Mouse (Mus musculus) layer of hippocampus, adult 11-12 months (tissue): ENCODE results near the gene Pcx.
"Not testable (repeated sequence)": the region's sequence is repeated elsewhere in the genome, so short reads cannot be mapped to it uniquely, and the experiment has no call there.

ENCODE experiments used
- DNase-seq: peaks from one replicate; pipeline ENCODE4 v3.0.0; 2022; ENCODE audit warnings: low spot score

Pcx gene

DNA sequence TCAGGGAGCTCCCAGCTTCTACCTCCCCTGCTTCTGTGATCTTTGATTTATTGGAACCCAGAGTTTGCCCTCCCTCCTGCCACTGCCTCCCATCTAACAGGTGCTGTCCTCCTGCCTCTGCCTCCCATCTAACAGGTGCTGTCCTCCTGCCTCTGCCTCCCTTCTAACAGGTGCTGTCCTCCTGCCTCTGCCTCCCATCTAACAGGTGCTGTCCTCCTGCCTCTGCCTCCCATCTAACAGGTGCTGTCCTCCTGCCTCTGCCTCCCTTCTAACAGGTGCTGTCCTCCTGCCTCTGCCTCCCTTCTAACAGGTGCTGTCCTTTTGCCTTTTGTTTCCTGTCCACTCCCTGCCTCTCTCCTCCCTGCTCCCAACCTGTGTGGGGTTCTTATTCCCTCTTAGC is 76.5 kb downstream of the Pcx start:
- DNase-seq: not testable (repeated sequence)

DNA sequence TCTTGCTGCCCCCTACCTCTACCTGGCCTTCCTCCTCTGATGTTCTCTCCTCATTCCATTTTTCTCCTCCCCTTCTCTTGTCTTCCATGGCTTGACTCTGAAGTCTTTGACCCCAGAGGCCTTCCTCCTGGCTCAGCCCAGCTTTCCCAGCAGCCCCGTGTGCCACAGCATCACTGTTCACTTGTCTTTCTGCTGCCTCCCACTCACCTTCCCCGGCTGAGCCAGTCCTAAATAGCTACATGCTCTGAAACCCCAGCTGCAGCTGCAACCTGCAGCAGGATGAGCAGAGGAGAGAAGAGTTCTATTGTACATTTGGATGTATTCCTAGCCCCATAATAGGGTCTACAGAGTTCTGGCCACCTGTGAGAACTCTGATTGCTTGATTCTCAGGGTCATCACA is 77.2 kb downstream of the Pcx start:
- no peak for DNase-seq

DNA sequence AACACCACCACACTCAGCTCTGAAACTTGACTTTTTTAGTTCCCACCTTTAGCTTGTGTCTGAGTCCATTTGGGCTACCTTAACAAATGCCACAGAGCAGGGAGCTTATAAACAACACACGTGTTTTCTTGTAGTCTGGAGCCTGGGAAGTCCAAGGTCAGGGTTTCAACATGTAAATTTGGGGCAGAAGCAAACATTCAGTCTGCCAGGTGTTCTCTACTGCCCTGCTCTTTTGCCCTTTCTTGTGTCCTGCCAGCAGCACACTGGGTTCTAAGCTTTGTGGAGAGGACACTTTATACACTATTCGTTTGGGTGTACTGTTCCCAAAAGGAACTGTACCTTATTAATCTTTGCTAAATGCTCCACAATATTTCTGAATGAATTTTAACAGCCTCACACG is 78.2 kb downstream of the Pcx start:
- no peak for DNase-seq

DNA sequence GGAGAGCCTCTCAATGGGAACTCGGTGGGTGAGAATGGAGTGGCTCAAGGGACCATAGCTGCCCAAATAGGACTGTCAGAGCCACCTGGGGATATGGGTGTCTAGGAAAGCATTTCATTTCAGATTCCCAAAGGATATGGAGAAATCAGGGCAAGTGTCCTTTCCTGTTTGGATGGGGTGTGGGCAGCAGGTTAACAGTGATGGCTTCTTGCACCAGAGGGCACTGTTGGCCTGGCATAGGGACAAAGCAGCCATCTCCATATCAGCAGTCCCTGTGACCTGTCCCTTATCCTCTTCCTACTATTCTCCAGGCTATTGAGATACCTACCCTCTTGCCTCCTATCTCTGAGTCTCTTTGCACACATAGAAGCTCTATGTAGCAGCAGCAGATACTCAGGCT is 78.8 kb downstream of the Pcx start:
- DNase-seq: no peak

DNA sequence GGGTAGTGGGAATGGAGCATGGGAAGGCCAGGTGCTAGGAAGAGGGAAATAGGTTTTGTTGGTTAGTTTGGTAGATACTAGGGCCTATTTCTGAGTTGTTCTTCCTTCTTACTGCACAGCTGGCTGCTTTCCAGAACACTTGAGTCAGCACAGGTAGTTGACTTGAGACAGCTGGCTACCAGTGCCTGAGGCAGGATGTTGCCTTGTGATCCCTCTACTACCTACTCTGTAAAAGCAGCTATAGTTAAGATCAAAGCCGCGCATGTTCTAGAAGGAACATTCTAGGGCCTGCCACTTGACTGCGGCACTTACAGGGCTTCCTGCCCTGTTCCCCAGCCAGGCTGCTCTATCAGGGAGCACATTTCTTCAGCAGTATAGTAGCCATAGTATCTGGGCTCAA is 79.8 kb downstream of the Pcx start:
- DNase-seq: no peak

DNA sequence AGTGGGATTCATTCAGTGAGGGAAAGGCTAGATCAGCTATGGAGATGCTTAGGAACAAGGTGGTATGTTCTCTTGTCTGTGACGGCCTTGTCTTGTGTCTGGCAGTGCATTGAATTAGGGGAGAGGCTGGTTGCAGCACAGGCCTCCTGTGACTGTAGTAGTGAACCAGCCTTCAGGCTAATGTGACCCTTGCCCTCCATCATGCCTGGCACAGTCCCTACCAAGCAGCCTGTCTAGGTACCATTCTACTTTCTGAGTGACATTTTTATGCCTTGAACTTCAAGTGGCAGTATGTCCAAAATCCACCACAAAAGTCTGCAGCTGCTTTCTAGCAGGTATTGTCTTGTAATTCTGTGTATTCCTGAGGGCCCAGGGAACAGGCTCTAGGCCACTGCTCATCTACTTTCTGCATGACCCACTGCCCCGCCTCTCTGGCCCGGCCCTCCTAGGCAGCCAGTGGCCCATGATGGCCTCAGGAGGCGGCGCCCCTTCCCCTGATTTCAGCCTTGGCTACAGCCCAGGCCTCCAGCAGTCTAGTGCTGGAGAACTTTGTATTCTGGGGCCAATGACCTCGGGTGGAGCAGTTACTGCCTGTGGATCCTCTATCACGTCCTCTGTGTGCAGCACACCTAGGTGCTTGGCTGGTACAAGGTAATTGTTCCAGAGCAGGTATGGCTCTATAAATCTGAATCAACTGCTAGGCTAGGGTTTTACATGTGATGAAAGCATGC is 83.7 kb downstream of the Pcx start:
- DNase-seq: no peak

DNA sequence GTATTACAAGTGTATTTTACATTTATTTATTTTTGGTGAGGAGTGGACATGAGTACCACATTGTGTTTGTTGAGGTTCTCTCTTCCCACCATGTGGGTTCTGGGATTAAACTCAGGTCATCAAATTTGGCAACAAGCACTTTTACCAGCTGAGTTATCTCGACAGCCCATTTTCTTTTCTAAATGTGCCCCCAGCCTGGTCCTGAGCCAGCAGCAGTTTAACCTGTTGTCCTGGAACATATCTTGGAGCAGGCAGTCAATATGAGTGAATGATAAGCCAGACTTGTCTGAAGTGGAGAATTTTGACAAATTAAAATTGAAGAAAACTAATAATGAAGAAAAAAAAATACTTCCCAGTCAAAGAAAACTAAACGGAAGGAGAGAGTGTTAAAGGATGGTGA is 85.8 kb downstream of the Pcx start:
- no peak for DNase-seq

DNA sequence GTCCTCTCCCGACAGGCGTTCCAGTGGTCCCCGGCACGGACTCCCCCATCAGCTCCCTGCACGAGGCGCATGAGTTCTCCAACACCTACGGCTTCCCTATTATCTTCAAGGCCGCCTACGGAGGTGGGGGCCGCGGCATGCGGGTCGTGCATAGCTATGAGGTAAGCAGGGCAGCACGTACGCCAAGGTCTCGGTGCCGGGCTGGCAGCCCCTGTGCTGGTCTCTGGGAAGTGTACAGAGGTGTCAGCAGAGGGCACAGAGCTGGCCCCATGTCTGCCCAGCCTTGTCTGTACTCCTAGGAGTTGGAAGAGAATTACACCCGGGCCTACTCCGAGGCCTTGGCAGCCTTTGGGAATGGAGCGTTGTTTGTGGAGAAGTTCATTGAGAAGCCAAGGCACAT is 92.2 kb downstream of the Pcx start:
- DNase-seq: no peak

DNA sequence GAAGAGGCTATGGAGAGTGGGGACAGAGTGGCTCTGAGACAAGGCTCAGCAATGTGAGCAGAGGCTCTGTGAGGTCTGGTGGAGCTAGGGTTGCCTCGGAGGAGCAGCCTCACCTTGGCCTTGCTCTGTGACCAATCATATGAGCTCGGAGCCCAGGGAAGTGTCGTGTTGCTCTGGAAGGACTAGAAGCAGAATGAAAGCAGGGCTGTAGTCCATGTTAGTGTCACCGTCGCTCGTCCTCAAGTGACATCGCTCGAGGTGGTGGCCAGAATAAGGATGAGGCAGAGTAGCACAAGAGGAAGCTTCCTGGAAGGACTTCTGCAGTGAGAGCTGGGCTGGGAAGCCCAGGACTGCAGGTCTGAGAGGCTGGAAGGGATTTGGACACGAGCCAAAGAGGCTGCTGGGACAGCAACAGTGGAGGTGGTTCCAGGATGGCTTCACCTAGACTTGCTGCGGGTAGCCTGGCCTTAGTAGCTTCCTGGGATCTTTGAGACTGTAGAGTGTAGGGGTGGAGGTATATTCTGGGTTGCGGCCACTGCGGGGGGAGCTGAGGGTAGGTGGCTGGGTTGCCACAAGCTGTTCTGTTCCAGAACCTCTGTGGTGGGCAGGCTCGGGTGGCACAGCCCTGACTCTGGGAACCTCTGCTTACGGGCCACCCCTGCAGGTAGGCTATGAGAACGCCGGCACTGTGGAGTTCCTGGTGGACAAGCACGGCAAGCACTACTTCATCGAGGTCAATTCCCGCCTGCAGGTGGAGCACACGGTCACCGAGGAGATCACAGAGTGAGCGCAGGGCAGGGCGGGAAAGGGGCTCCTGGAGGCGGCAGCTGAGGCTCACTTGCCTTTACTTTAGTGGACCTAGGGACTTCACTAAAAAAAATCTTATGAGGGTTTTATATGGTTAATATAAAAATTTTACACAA is 93.8 kb downstream of the Pcx start:
- no peak for DNase-seq

DNA sequence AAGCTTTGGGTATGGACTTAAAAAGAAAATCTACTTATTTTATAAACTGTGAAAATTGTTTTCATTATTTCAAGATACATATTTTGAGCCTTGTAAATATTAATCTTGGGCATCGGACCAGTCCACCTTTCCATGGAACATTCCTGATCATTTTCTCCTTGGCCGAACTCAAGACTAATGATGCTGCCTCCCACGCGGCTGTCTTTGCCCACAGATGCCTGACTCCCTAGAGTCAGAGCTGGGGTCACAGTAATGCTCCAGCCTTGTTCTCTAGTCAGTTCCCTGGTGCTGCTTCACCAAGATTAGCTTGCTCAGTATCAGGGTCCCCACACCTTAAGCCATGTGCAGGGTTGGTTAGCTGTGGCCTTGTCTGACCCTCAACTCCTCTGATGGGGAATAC is 95.4 kb downstream of the Pcx start:
- no peak for DNase-seq

DNA sequence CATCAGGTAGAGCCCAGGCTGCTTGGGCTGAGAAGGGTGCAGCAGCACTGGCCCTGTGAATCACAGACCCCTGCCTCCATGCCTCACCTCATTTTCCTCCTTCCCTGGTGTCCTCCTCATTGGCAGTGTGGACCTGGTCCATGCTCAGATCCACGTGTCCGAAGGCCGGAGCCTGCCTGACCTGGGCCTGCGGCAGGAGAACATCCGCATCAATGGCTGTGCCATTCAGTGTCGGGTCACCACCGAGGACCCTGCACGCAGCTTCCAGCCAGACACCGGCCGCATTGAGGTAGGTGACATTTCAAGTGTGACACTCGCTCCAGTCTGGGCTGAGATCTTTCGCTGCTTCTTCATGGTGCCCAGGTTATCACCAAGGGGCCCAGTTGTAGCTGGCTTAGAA is 97.1 kb downstream of the Pcx start:
- no peak for DNase-seq

DNA sequence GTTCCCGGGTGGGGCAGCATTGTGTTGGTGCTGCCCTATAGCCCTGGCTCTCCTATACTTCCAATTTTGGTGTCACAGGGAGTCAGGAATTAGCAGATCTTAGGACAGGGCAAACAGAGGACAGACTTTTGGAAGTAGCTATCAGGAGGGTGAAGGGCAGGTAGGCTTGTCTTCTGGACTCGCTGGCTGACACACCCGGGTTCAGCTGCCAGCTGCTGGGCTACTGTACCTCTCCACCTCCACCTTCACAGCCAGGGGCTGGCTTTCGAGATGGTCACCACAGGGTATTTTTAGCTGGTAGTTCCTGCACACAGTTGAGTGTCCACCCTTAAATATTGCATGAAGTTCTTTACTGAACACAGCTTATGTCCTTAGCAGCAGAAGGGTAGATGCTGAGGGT is 98.2 kb downstream of the Pcx start:
- DNase-seq: no peak

DNA sequence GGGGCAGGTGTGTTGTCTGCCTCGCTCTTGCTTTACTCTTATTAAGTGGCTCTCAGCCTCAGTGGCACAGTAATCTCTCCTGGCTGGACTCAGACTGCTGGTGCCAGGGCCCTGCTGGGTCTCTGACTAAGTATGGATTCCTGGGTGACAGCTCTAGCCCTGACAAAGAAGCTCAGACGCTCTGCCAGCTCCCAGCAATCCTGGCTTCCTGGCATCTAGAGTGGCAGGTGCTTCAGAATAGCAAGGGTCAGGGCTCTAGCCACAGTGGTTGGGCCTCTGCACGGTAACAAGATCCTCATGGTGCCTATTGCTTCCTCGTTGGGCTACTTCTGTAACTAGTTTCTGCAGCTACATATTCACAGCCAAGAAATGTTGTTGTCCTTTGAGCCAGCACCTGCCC is 99.8 kb downstream of the Pcx start:
- DNase-seq: no peak

DNA sequence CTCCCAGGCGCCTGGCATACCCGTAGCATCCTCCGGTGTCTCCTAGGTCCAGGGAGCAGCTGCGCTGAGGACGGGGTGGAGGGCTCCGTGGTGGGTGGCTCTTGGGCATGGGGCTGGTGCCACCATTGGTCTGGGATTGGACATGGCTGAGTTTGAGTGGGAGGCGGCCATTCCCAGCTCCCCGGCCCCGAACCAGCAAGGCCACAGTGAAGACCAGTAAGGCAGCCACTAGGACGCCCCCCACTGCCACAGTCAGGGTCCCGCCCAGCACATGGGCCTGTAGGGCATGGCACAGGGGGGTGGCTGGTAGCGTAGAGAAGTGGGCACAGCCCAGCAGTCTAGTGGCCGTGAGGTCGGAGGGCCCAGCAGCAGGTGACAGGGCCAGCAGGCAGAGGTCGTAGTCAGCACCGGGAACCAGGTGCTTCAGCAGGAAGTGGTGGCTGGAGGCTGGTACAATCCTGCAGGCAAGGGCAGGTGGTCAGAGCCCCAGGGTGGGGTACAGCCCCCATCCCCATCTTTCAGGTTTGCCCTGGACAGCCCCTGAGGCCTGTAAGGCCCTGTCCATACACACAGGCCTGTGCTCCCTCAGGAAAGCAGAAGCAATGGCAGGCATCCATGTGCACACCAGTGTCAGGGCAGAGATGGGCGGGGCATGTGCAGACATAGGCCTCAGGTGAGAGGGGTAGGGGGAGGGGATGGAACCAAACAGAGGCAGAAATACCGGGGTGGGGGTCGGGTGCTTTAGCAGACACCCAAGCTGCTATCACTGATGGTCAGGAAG is 102.1 kb downstream of the Pcx start:
- no peak for DNase-seq

DNA sequence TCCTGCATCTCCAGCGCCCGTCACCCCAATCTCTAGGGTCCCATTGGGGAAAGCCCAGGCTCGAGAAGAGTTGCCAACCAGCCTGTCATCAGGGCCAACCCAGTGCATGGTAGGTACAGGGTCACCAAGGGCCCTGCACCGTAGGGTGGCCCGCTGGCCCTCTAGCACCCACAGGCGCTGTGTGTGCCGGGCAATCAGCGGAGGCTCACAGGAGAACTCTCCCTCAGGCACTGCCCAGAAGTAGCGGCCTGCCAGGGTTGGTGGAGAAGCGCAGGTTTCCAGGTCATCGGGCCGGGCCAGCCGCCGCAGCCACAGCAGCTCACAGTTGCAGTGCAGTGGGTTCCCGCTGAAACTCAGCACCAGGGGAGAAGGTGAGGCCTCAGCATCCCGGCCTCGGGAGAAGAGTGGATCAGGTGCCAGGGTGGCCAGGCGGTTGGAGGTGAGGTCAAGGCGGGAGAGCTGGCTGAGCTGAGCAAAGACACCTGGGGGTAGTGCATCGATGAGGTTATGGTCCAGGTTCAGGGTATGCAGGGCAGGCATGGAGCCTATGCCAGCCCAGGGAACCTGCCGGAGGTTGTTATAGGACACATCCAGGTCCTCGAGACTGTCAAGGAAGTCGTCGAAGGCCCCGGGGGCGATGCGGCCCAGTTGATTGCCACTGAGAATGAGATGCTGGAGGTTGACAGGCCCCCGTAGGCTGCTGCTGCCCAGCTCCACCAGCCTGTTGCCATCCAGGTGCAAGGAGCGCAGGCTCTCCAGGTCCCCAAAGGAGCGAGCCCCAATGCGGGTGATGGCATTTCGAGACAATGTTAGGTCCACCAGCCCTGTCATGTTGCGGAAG is 103.4 kb downstream of the Pcx start:
- peak; percentile 18 for DNase-seq

DNA sequence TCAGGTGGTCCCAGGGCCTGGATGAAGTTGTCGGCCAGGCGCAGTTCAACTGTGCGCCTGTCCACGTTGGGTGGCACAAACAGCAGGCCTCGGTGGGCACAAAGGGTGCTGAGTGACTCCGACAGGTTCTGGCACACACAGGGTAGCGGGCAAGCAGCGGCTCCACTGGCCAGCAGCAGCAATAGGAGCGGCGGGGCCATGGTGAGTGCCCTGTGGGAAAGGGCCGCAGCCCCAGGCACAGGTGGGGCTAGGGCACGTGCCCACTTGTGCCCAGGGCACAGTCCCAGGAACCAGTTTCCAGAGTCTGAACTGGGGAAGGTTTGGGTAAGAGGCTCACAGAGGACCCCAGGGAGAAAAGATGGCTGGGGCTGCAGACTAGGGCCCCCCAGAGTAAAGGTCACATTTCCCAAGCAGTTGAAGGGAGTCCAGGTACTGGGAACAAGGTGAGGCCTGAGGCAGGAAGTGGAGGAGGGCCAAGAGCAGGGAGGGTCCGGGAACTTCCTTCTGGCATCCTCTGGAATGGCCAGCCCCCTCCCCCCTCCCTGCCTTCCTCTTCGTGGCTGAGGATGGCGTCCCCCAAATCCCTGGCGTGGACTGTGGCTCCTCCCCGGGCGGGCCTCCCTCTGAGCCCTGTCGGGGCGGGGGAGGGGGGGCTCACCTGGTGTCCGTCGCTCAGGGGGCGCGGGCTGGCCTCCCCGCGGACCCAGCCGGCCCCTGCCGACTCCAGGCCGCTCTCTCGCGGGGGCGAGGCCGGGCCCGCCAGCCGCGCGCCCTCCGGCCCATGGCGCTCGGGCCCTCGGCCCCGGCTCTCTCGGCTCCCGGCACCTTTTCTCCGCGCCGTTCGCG is 104.3 kb downstream of the Pcx start:
- DNase-seq: peak; percentile 34

DNA sequence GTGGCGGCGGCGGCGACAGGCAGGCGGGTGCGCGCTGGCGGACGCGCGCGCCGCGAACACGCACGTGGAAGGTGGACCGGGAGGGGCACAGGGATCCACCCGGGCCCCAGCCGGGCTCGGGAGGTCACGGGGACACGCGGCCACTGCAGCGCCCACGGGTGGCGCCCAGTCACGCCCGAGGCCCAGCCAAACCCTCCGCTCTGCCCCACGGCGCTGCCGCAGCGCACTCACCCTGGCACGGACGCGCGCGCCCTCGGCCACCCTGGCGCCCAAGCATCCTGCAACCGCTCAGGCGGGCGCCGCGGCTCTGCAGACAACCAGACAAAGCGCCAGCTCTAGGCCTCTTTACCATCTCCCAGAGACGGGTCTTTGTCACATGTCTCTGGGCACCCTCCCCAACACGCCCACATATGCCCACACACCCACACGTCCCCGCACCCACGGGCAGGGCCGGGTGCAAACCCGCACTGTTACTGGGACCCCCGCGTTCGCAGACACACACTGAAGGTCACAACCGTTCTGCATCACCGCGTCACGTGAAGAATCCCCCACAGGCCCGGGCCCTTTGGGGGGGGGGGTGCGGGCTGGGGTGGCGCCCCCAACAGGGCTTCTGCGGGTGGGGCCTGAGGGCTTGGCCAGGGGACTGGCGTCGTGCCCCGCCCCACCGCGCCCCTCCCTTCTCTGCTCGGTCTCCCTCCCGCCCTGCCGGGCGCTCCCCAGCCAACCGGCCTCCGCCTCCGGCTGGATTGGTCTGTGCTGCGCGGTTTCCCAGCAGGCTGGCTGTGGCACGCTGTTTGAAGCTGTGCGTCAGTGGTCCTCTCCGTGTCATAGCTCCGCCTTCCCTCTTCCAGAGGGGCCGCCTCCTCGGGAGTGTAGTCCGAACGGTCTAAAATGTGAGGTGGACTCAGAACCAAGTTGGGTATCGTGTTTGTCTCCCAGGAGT is 105.2 kb downstream of the Pcx start, which contains the start of gene Lrfn4:
Lrfn4 (minus strand) TSS at position 517 of the 943 bp plus-strand sequence.
- peak; percentile 89 for DNase-seq

DNA sequence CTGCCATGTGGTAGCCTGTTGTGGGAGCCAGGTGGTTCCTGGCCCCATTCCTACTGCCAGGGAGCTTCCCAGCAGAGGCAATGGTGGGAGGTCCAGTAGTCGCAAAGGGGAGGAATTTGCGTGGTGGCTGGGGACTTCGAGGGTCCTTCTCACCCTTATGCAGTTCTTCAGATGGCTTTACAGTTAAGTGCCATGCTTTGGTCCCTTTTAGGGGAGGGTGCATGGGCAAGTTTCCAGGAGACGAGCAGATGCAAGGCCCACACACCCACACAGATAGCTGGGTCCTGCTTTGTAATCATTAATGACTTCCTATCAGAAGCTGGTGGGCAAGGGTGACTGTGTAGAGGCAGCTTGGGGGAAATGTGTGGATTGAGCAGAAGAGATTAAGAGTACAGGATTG is 106.3 kb downstream of the Pcx start:
- peak; percentile 18 for DNase-seq

DNA sequence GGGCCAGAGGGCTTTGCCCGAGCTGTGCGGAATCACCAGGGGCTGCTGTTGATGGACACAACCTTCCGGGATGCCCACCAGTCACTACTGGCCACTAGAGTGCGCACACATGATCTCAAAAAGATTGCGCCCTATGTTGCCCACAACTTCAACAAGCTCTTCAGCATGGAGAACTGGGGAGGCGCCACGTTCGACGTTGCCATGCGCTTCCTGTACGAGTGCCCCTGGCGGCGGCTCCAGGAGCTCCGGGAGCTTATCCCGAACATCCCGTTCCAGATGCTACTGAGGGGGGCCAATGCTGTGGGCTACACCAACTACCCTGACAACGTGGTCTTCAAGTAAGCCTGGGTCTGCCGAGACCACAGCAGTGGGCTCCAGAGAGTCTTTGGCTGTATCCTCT is 107.9 kb downstream of the Pcx start:
- no peak for DNase-seq

DNA sequence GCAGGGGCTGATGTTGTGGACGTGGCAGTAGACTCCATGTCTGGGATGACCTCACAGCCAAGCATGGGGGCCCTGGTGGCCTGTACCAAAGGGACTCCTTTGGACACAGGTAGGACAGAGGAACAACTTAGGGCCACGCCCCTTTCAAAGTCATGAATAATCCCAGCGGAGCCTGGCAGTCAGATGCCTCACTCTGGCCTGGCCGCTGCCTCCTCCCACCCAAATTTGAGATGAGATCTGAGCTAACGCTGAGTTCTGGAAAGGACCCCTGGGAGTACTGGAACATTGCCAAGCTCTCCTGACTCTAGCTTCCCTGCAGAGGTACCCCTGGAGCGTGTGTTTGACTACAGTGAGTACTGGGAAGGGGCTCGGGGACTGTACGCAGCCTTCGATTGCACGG is 109.2 kb downstream of the Pcx start:
- DNase-seq: no peak
